Mouse (Mus musculus) embryo, embryonic 10 days (tissue): Measurements from ENCODE around the gene Inpp5a.

Experiments
- DNase-seq: peaks from one replicate; pipeline ENCODE4 v3.0.0-alpha.2; 2015; ENCODE audit warnings: low spot score

Inpp5a gene

DNA sequence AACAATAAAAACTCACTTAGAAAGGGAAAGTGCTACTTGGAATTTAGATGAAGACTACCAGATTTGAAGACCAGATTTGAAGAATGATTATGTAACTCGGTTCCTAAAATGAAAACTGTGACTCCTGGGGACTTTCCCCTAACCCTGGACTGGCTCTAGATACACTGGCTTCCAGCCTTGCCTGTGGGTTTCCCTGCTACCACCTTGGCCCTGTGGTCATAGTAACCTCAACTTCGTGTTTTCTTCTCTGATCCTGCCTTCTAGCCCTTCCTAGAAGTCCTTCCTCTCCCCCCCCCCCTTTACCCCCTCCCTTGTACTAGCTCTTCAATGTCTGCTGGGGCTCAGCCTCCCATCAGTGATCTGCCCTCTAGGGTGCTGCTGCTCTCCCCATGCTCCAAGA is 87.8 kb downstream of the Inpp5a start:
- DNase-seq: no peak

DNA sequence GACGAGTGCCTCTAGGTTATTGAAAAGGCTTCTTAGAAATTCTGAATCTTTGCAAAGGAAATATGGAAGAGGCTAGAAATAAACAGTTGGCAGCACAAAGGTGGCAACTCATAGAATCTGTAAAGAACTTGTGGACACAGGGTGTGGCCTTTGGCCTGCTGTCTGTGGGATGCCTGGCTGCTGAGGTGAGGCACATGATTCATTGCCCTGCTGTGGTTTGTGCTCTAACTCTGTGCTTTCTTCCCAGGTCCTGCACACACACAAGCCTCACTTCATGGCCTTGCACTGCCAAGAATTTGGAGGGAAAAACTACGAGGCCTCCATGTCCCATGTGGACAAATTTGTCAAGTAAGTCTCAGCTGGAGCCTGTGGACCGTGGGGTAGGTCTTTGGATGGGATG is 88.8 kb downstream of the Inpp5a start:
- no peak for DNase-seq

DNA sequence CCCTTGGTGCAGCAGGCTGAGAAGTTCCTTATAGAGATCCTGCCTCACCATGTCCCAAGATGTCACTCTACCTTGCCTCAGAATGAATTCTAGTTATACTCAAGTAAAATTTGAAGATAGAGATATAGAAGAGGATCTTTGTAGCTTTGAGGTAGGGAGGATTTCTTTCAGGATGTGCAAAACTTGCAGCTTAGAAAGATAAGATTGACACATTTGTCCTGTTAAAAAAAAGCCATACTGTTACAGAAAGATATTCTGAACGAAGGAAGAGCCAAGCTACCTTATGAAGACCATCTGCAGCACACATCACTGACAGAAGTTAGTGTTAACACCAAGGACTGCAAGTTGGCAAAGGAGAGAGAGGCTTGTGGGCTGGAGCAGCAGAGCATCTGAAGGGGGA is 90.2 kb downstream of the Inpp5a start:
- no peak for DNase-seq

DNA sequence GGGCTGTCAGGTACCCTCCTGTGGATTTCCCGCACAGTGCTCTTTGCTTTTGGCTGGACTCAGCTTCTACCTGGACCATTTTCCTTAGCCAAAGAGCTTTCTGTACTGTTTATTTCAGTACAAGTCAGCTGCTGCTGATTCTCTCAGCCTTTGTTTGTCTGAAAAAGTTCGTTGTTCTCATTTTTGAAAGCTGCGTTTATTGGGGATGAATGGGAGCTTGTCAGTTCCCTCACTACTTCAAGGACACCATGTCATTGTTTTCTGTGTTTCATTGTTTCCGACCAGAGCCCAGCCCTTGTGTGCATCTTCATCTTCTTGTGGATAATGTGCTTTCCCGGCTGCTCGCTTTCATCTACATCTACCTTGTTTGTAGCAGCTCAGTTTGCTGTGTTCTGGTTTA is 90.7 kb downstream of the Inpp5a start:
- DNase-seq: no peak

DNA sequence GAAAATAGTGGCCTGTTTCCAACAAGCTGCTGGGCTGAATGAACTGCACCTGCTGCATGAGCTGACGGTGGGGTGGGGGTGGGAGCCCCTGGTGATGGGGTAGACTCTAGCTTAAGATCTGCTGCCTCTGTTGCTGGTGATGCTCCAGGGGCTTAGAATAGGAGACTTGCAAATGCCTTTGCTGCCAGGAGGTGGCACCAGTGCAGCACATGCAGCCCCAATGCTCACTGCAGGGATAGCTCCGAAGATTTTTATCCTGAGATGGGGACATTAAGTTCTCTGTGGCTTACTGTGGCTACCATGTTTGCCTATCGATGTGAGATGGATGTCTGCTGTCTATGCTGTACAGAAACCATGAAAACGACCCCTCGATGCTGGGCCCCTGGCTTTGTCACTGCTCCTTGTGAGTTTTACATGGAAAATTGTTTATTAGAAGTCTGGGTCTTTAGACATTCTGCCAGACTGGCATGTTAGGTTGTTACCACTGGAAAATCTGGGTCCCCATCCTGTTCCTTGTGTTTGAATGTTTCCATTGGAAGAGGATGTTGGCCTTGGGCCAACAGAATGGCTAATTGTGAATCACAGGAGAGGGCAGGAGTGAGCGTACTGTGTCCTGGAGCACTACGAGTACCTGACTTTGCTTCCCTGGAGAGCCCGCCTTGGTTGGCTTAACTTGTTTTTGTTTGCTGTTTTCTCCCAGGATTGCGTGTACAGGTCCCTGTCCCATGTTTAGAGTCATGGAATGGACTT is 95.5 kb downstream of the Inpp5a start:
- peak; percentile 67 for DNase-seq

DNA sequence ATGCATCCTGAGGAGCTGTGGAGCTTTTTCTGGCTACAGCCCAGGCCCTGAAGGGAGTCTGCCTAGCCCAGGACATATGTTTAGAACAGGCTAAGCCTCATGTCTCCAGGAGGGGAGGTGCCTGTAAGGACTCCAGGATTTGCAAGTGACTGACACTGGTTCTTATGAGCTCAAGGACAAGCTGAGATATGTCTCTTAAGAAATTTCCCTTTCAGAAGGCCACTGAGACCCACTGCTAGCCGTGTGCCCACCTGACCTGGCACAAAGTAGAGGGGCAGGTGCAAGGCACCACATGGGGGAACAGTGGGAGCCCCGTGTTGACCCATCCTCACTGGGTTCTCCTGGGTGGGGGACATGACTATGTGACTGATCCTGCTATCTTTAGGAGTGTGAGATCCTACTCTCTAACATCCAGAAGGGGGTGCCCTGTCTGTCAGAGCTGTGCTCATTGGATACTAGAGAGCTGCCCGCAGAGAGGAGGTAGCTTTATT is 100.9 kb downstream of the Inpp5a start:
- no peak for DNase-seq

DNA sequence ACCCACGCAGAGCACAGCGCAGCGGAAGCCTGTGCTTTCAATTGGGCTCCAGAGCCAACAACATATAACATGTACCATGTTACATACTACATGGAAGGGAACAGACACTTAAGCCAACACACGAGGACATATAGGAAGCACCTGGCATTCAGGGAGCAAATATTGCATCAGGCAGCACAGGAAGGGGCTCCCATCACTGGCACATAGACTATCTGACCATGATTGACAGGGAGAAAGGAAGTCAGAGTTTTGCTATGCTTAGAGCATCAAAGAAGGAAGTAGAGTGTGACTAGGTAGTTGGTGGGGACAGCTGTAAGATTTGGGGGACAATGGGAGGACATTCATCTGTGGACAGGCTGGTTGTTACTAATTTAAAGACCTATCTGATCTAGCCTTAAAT is 103.4 kb downstream of the Inpp5a start:
- DNase-seq: no peak

DNA sequence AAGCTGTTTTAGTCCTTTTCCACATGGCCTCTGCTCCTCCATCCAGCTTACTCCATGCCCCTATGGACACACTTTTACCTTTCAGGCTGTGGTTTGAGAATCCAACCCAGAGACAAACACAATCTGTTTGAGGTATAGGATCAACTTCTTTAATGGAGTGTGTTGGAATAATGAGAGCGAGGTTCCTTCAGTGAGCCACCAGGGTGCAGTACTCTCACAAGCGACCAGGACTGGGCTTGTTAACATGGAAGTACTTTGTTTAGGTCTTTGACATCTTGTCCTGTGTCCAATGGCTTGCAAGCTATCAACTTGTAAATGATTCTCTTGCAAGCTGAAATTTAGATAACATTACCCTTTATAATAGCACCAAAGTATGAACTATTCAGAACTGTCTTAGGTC is 104.0 kb downstream of the Inpp5a start:
- peak; percentile 62 for DNase-seq

DNA sequence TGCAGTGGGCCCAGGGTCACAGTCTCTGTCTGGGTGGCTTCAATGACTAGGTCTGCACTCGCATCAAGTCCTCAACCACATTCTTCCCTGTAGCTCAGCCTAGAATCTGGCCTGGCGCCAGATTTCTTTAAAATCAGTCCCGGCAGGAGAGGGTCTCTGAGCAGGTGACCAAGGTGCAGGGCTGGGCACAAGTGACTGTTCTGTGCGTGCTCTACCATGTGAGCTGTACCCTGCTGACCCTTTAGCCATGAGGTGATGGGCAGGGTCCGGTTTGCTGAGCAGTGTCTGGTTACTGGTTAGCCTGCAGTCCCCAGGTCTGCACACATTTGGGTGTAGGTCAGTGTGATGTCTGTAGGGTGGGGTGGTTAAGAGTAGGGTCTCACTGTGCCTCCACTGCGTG is 106.9 kb downstream of the Inpp5a start:
- DNase-seq: no peak

DNA sequence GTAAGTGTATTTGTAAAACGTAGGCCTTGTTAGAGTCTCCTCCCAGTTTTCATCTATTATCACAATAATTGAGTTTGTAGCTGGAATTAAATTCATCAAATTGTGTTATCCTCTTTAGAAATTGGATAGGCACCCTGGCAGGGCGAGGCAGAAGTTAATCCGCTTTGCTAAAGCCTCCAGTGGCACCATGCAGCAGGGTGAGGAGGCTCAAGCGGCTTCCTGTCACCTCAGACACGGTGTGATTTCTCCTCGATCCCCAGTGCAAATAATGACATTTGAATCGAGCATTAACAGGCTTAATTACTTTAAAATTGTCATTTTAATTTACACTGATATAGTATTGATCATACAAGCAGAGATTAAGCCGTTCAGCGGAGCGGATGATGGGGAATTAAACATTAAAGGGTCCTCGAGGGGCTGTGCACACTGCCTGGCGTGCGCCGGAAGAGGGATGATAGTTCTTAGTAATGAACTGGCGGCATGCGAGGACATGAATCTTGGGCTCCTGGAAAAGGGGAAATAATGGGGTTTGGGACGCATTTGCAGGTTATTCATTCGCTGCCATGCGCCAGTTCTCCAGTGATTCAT is 109.2 kb downstream of the Inpp5a start:
- DNase-seq: peak; percentile 9

DNA sequence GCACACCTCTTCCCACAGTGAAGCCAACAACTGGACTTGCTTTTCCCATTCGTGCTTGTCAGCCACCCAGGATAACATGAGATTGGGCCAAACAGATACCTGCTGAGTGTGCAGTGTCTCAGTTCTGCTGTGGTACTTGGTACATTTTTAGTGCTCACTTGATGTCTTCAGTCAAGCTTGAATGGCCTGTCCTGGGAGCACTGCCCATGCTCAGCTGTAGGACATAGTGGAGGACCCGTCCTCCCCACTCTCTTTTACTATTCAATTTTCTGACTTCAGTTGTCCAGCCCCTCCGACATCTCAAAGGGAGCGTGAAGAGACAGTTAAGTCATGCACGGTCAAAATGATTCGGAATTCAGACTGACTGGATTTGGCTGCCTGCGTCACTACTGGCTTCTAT is 115.2 kb downstream of the Inpp5a start:
- DNase-seq: no peak

DNA sequence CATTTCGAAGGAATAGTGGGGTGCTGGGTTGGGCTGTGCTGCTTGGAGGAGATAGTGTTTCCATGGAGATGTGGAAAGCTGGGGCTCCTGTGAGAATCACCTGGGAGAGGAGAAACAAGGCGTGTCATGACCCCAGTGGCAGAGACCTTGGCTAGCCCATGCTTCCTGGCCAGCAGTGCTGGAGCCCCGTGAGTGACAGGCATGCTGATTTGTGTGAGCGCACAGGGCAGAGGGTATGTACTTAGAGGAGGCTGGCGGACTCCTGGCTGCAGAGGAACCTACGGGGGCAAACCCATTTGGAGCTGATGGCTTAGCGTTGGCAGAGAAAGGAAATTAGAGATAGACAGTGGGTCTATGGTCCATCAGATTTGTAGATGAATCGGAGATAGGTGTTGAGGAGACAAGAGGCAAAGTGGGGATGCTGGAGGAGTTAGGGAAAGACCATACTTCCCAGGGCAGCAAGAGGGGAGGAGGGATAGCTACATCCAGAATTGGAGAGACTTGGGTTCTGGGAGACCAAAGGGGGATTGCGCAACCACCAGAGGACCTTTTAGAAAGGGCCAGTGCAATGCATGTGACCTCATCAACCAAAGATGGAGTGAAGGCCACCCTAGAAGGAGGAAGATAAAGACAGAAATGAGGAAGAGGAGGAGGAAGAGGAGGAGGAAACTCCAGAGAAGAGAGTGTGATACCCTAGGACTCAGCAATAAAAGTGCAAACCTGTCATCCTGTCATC is 117.9 kb downstream of the Inpp5a start:
- no peak for DNase-seq

DNA sequence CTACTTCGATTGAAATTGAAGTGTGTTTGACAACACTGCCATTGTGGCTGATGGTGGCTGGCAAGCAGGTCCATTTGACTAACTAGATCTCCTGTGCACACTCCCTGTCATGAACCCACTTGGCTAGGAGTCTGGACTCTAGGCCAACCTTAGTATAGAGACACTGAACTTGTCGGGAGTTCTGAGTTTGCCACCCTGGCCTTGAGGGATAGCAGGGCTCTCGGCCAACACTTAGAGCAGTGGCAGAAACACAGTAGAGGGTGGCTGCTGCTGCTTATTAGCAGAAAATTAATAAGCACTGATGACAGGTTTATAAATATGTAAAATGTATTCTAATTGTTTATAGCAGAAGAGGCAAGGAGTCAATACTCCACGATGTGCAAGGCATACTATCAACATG is 120.0 kb downstream of the Inpp5a start:
- DNase-seq: no peak

DNA sequence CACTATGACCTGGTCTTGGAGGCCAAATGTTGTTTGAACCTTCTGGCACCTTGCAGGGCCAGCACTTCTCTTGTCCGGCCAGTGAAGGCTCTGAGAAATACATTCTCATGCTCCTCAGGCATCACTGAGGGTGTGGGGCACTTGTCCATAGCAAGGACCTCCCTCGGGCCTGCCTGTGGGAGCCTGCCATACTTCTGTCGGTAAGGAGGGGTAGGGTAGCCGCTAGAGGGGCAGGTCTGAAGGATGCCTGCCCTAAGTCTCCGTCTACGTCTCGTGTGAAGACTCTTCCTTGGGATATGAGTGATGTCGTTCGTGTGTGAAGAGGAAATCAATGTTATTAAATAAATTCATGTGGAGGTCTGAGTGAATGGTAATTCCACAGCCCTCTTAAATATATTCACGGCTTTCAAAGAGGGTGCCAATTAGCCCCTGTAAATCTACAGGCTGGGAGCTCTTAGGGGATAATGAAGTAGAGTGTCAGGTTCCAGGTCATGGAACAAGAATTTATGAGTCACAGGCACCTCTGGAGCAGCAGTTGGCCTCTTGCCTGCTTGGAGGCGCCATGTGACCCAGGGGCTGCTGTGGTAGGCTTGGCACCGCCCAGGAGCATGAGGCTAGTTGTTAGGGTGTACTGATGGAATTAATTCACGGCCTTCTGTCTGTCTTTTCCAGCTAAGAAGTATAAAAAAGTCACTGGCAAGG is 127.2 kb downstream of the Inpp5a start:
- DNase-seq: no peak

DNA sequence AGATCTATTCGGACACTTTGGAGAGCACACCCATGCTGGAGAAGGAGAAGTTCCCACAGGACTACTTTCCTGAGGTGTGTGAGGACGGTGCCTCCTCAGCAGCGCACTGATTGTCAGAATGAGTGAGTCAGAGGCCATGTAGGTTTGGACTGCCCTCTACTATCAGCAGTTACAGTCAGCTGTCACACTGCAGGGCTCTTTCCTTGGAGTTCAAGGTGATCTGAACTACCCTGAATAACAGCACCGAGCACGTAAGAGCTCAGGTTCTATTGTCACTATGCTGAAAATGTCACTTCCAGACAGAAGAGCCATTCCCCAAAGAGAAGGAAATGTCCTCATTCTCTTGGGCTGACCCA is 127.7 kb downstream of the Inpp5a start:
- no peak for DNase-seq

DNA sequence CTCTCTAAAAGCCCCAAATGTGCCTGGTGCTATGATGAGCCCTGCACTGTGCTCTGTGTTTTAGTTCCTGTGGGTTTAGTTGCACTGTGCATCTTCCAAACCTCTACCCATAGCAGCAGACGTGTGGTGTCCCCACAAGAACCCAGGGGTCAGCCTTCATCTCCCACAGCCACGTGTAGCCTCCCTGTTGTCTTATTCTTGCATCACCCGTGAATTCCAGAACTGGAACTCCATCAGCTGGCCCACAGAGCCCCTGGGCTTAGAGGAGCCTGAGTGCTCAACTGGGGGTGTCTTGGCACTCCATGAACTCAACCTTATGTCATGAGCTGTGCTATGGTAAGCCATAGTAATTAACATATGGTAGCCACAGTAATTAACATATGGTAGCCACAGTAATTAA is 129.4 kb downstream of the Inpp5a start:
- DNase-seq: no peak

DNA sequence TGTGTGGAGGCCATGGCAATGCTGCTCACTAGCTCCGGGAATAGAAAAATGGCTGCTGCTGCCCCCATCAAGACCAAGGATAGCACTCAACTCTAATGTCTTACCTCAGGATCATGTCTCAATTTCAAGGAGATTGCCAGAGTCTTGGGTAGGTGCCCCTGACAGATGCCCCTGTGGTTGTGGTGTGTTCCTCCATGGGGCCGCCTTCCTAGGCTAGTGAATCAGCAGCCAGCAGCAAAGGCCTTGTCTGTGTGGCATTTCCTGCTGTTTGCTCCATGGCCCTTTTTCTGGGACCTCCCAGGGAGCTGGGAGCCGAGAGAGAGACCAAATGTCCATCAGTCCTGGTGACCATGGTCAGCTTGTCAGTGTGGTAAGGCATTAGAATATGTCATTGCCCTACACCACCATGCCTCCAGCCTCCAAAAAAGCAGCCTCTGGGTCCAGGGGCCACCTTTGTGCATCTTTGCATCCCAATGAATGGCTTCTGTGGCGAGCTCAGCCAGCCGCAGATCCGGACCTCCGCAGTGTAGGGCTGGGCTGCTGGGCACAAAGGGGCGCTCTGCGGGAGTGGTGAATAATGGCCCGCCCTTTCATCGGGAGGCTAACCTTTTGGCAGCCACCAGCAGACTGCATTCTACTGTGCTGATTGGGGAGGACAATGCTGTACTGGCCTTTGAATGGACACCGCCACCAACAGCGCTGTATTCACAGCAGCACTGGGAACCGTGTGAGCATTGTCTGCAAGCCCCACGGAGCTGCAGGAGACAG is 139.6 kb downstream of the Inpp5a start:
- peak; percentile 87 for DNase-seq

DNA sequence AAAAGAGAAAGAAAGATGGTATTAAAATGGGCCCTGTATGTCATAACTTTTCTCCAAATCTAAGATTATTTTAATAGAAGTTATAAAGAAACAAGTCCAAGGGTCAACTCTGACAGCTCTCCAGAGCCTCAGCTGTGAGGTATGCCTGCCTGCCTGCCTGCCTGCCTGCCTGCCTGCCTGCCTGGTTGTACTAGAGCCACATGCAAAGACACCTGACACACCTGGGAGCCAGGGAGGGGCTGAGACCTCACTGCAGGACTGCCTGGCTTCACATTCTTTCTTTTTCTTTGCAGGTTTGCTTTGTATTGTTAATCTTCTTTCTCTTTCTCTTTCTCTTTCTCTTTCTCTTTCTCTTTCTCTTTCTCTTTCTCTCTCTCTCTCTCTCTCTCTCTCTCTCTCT is 140.3 kb downstream of the Inpp5a start:
- DNase-seq: no peak

DNA sequence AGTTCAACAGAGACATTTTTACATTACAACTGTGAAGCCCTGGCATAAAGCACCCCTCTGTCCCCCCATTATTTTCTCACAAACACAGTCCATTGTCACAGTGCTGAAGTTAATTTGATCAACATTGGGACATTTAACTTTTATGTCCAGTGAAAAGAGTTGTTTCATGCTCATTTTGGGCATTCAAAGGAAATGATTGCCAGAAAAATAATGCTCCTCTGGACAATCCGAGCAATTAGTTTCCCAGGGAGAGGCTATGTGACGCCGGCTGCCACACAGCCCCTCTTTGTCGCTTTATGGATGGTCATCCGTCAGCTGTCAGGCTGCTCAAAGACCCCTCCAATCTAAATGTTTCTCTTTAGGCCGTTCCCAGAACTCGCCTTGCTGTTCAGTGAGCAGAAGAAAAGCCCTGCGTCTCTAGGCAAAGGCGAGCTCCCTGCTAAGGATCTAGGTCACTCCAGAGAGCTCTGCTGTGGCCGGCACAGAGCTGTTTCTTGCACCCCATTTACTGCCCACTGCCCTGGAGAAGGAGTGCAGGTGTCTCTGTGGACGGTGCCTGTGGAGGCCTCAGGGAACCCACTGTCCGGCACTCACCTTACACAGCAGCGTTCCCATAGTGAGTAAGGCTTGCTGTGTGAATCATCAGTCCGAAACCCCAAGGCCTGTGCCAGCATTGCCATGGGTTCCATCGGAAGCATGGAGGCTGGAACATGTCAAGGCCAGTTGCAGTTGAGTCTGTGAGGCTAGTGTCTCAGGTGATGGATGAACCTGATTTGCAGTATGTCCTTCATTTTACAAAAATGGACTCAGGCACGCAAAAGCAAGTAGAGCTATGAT is 141.9 kb downstream of the Inpp5a start:
- DNase-seq: peak; percentile 80

DNA sequence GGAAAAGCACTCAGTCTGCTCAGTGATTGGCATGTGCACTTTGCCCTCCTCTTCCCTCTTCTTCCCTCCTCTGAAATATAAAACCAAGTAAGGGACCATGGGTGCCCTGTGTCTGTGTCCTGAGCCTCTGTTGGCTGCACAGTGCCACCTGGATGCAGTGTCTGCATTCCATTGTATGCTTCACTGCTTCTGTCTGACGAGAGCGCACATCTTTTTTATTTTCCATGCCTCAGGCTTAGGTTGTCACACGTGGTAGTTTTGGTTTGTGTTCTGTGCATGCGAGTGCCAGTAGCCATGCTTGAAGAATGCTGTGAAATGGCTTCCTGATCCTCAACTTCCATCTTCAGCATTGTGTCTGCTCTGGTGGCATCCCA is 142.5 kb downstream of the Inpp5a start:
- no peak for DNase-seq

DNA sequence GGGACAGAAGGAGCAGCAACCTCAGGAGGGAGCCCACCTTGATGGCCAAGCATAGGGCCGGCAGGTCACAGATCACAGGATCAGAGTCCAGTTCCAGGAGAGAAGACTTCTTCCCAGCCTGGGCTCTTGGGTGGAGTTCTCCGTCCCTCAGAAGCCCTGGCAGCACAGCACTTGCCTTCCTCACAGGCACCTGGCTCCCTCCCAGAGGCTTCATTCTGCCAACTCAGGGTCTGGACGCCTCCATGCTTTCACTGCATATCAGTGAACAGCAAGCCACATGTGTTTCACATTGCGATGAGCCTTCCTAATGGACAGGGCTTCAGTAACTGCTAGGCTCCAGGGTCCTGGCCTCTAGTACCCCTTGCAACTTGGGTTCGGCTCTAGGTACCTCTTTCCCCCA is 147.4 kb downstream of the Inpp5a start:
- DNase-seq: no peak
